Mouse (Mus musculus) kidney, postnatal 36 days (tissue): Measurements from ENCODE around the gene Gpr137.

ENCODE experiments used
- DNase-seq, 2 experiments: peaks; one replicate each; pipeline ENCODE4 v3.0.0; 2021 to 2022; ENCODE audit warnings: mixed read lengths in 2 of 2

The Gpr137 gene

GRCm38 (mm10) chr19:6940396-6941351, 1.6 kb downstream of the Gpr137 start:
- DNase-seq = peak in 1 of 2 experiments; percentile 24

GRCm38 (mm10) chr19:6939106-6940002, 2.9 kb downstream of the Gpr137 start:
- DNase-seq = no peak

GRCm38 (mm10) chr19:6937541-6938465, 4.5 kb downstream of the Gpr137 start:
- DNase-seq = no peak

GRCm38 (mm10) chr19:6936299-6936698, 6.0 kb downstream of the Gpr137 start:
- peak in 1 of 2 experiments; percentile 66 for DNase-seq

GRCm38 (mm10) chr19:6934195-6934977, 7.9 kb downstream of the Gpr137 start, which contains the start of gene Kcnk4:
Gene Kcnk4 (minus strand): TSS chr19:6934515.
- DNase-seq = no peak

- DNase-seq = peak in 1 of 2 experiments; percentile 52
These were observed 8.7 kb downstream of the Gpr137 start for GRCm38 (mm10) chr19:6933436-6934194.

GRCm38 (mm10) chr19:6933102-6933435, 9.2 kb downstream of the Gpr137 start:
- DNase-seq = no peak

GRCm38 (mm10) chr19:6932018-6932417, 10.3 kb downstream of the Gpr137 start:
- no peak for DNase-seq

GRCm38 (mm10) chr19:6931002-6931401, 11.3 kb downstream of the Gpr137 start:
- DNase-seq = no peak

- no peak for DNase-seq
These were observed 14.2 kb downstream of the Gpr137 start for GRCm38 (mm10) chr19:6928080-6928479.

- DNase-seq = peak in 1 of 2 experiments; percentile 77
These were observed 15.6 kb downstream of the Gpr137 start for GRCm38 (mm10) chr19:6926559-6927255.

GRCm38 (mm10) chr19:6925611-6926329, 16.5 kb downstream of the Gpr137 start:
- peak in 1 of 2 experiments; percentile 44 for DNase-seq

GRCm38 (mm10) chr19:6925307-6925573, 17.0 kb downstream of the Gpr137 start, which contains the start of gene Catsperz:
Gene Catsperz (minus strand): TSS chr19:6925380.
- DNase-seq = no peak

- DNase-seq = peak; percentile 91 to 97
These were observed 17.6 kb downstream of the Gpr137 start for GRCm38 (mm10) chr19:6924461-6925306.

- no peak for DNase-seq
These were observed 19.2 kb downstream of the Gpr137 start for GRCm38 (mm10) chr19:6922901-6923735.

- peak; percentile 100 for DNase-seq
These were observed 20.4 kb downstream of the Gpr137 start, which contains the start of gene Esrra for GRCm38 (mm10) chr19:6921647-6922567. Gene Esrra (minus strand): TSS chr19:6921813.
